Mouse (Mus musculus) heart, postnatal 0 days (tissue): ENCODE results near the gene Dab1.

Source experiments
- CTCF ChIP-seq: IDR thresholded peaks from 2 replicates; pipeline ENCODE4 v1.5.1; 2016; ENCODE audit warnings: antibody characterized with exemption, control low read depth, low read depth
- EP300 ChIP-seq: IDR thresholded peaks from 2 replicates; pipeline ENCODE4 v1.6.1; 2016; ENCODE audit warnings: antibody characterized with exemption, low read depth

GRCm38 (mm10) chr4:104504916-104505315, 885.8 kb downstream of the Dab1 start:
- TF ChIP-seq CTCF: no peak
- no peak for TF ChIP-seq EP300
